Mouse (Mus musculus) brain, embryonic 14.5 days (tissue): ENCODE data around the gene Tgfbrap1.

Experiments
- CTCF ChIP-seq: fragments of 200-500 bp; IDR thresholded peaks from 2 replicates; pipeline ENCODE4 v1.5.1; 2012; ENCODE audit warnings: inconsistent platforms, mild to moderate bottlenecking, moderate library complexity, borderline replicate concordance; ENCODE audit not compliant: insufficient read depth, insufficient read length; ENCODE audit errors: extremely low read depth
- POLR2A ChIP-seq: fragments of 200-500 bp; IDR thresholded peaks from 2 replicates; pipeline ENCODE4 v1.6.1; 2012; ENCODE audit warnings: mild to moderate bottlenecking, inconsistent platforms, borderline replicate concordance; ENCODE audit not compliant: poor library complexity, insufficient read depth, insufficient read length, severe bottlenecking; ENCODE audit errors: extremely low read depth

GRCm38 (mm10) chr1:43094206-43094605 lies 4.2 kb downstream of the Tgfbrap1 start:
- TF ChIP-seq POLR2A: no peak
- TF ChIP-seq CTCF: no peak
